Mouse (Mus musculus): Measurements from ENCODE around the gene Prune1. TPM values are rescaled to one million over a fixed set of nuclear protein-coding genes. Genes with fewer than 3 reads are reported as not detected.
A peak's percentile ranks its signal among the peaks of the same experiment; 100 is the strongest.

Prune1 gene
- polyA plus RNA-seq (2014; fragmentation: Nextera tagmentation; extraction: Ambion mirVana), result 63.8 and 66.0 TPM in 2 replicates

DNA sequence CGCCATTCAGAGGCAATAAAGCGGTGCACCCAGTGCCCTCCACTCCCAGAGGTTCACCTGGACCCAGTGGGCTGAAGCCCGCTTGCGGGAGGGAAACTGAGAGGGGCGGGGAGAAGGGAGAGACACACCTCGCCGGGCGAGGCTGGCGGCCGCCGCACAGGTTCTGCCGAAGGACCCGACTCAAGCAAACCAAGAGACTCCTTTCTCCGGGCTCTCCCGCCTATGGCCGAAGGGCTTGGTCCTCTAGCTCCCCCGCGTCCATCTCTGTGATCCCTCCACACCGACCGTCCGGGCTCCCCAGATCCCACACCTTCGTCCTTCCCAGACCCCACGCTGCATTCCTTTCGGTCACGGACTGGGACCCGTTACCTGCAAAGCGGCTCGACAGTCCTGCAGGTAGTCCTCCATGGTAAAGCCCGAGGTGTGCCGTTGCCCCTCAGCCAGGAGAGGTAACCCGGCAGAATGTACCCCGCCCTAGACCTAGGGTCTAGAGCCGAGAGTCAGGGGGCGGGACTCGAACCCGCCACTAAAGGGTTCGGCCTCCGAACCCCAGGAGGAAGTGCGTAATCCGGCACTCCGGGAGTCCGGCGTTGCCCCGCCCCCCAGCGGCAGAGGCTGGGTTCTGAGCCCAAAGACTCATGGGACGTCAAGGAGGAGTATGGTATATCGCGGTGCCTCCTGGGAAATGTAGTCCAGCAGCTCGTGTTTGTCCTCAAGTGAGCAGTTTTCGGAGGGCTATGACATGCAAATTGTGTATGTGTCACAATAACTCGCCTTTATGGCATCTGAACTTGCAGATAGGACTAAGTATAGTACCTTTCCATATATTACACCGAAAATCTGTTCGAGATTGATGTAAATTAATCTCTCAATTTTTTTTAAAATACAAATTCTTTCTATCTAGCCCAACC lies at the start of gene Prune1, which contains the start of gene Mindy1:
Prune1 (minus strand) TSS at position 861 of the 911 bp plus-strand sequence.
Mindy1 (plus strand) TSS at position 130 of the 911 bp plus-strand sequence.
- Histone ChIP-seq H3K4me3 (replicated peaks; ENCODE audit: low read length) (peak within 1 kb of the TSS; percentile 72), H3K9ac (peak within 1 kb of the TSS; percentile 87), H3K4me1 (replicated peaks; ENCODE audit: control insufficient read depth, insufficient read depth, low read length) (peaks cover 31% of the 10 kb centered on the region), H3K27me3 (ENCODE audit: control insufficient read depth, insufficient read depth, low read length) (no peaks in the 10 kb centered on the region), H3K27ac (peak within 1 kb of the TSS; percentile 88), H3K9me3 (ENCODE audit: control insufficient read depth, low read length) (no peaks in the 10 kb centered on the region), H3K4me2 (replicated peaks) (peak within 1 kb of the TSS; percentile 80), H3K36me3 (replicated peaks; ENCODE audit: control insufficient read depth, insufficient read depth) (no peaks in the 10 kb centered on the region)
- DNase-seq (ENCODE audit: low spot score) (peak; percentile 97), ATAC-seq (ENCODE audit: low FRiP score) (peak; percentile 91)
- under 1% methylated on average over 53 of the region's 53 CpGs for WGBS

DNA sequence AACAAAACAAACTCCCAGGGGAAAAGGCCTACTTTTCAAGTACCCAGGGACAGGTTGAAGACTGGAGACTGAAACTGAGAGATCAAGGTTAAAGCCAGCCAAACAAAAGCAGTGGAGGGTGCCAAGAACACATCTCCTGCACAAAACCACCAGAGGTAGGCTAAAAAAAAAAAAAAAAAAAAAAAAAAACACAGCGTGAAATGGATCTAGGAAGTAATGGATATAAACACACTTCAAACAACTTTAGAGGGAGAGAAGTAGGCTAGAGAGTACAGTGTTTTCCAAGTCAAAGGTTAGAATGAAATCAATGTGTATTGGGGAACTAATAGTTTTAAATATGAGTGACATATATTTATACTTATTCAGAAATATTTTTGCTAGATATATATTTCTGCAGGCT lies 49.7 kb upstream of the Prune1 start:
- Histone ChIP-seq H3K4me2 (replicated peaks) (no peak overlapping the region), H3K4me1 (replicated peaks; ENCODE audit: control insufficient read depth, insufficient read depth, low read length) (no peaks in the 10 kb centered on the region), H3K4me3 (replicated peaks; ENCODE audit: low read length) (no peak overlapping the region), H3K27me3 (ENCODE audit: control insufficient read depth, insufficient read depth, low read length) (no peaks in the 10 kb centered on the region), H3K9ac (no peak overlapping the region), H3K27ac (no peak overlapping the region), H3K36me3 (replicated peaks; ENCODE audit: control insufficient read depth, insufficient read depth) (peaks cover 97% of the 10 kb centered on the region), H3K9me3 (ENCODE audit: control insufficient read depth, low read length) (no peaks in the 10 kb centered on the region)
- DNase-seq (ENCODE audit: low spot score) (no peak), ATAC-seq (ENCODE audit: low FRiP score) (no peak)
- 89% methylated on average over 1 of the region's 1 CpGs for WGBS

DNA sequence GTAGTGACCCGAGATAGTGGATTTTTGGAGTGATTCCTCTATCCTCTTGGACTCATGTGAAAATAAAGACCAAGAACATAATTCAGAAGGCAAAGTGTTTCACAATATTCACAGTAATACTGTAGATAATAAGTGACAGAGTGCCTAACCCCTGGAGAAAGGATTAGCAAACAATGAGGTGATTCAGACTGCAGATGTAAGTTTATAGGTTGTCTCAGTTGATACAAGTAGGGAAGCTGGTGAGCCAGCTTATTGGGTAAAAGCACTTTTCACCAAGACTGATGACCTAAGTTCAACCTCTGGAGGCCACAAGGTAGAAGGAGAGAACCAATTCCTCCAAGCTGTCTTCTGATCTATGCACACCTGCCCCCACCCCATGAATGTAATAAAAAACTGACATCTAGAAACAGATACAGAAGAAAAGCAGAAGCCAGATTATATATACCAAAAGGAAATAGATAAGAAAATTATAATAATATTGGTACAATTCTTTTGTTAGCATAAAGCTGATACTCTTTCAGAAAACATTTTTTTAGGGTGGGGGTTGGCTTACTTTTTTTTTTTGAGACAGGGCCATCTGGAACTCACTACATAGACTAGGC lies 47.0 kb upstream of the Prune1 start:
- Histone ChIP-seq H3K27ac (no peak overlapping the region), H3K4me3 (replicated peaks; ENCODE audit: low read length) (no peak overlapping the region), H3K9me3 (ENCODE audit: control insufficient read depth, low read length) (no peaks in the 10 kb centered on the region), H3K9ac (no peak overlapping the region), H3K4me2 (replicated peaks) (no peak overlapping the region), H3K36me3 (replicated peaks; ENCODE audit: control insufficient read depth, insufficient read depth) (peaks cover 98% of the 10 kb centered on the region), H3K27me3 (ENCODE audit: control insufficient read depth, insufficient read depth, low read length) (no peaks in the 10 kb centered on the region), H3K4me1 (replicated peaks; ENCODE audit: control insufficient read depth, insufficient read depth, low read length) (no peaks in the 10 kb centered on the region)
- no peak for ATAC-seq (ENCODE audit: low FRiP score)
- WGBS, result 89% methylated on average over 1 of the region's 1 CpGs
- DNase-seq (ENCODE audit: low spot score), result no peak

DNA sequence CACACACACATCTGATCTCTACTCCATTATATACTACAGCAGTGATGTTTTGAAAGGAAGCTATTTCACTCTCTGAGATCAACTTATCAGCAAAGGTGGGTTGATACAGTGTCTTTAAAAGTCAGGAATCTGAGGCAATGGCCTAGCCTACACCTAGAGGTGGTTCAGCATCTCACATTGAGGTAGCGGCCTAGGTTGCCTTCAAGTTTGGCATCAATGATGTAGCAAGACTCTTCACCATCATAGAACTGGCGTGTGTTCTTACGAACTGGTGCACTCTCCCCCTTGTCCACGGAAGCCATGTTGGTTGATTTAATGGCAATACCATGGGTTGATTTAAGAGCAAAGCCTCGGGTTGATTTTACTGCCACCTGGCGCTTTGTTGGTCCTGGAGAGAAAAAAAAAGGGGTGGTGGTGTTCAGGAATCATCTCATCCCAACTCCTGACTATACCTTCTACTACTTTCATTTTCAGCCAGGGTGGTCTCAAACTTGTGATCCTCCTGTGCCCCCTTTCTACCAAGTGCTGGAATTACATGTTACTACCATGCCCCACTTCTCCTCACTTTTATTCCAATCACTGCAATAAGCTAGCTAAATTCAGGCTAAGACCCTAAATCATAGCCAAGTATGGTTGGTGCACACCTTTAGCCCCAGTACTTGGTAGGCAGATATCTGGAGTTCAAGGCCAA lies 42.7 kb upstream of the Prune1 start:
- Histone ChIP-seq H3K4me1 (replicated peaks; ENCODE audit: control insufficient read depth, insufficient read depth, low read length) (no peaks in the 10 kb centered on the region), H3K9ac (no peak overlapping the region), H3K4me3 (replicated peaks; ENCODE audit: low read length) (no peak overlapping the region), H3K27ac (no peak overlapping the region), H3K9me3 (ENCODE audit: control insufficient read depth, low read length) (no peaks in the 10 kb centered on the region), H3K27me3 (ENCODE audit: control insufficient read depth, insufficient read depth, low read length) (no peaks in the 10 kb centered on the region), H3K36me3 (replicated peaks; ENCODE audit: control insufficient read depth, insufficient read depth) (peaks cover 97% of the 10 kb centered on the region), H3K4me2 (replicated peaks) (no peak overlapping the region)
- ATAC-seq (ENCODE audit: low FRiP score), result no peak
- DNase-seq (ENCODE audit: low spot score), result peak; percentile 20
- WGBS, result 93% methylated on average over 6 of the region's 6 CpGs

DNA sequence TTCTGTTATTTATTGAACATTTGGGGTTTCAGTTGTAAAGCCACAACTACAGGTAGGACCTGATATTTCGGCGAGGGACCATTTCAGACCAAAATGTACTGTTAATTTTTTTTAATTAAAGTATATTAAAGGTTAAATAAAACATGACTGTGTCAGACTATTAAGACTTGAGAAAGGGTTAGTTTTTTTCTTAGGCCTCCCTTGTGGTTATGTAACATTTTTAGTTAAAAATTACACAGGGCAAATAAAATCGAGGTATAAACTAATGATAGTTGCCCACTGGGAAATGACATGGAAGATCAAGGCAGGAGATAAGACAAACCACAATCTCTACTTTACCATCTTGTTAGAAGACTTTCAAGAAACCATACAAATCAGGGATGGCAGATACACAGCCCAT lies 41.6 kb upstream of the Prune1 start:
- no peaks in the 10 kb centered on the region for H3K27me3 ChIP-seq (ENCODE audit: control insufficient read depth, insufficient read depth, low read length)
- H3K4me2 ChIP-seq (replicated peaks), result no peak overlapping the region
- H3K36me3 ChIP-seq (replicated peaks; ENCODE audit: control insufficient read depth, insufficient read depth), result peaks cover 85% of the 10 kb centered on the region
- no peak for ATAC-seq (ENCODE audit: low FRiP score)
- H3K27ac ChIP-seq, result no peak overlapping the region
- no peak overlapping the region for H3K9ac ChIP-seq
- H3K4me3 ChIP-seq (replicated peaks; ENCODE audit: low read length), result no peak overlapping the region
- H3K4me1 ChIP-seq (replicated peaks; ENCODE audit: control insufficient read depth, insufficient read depth, low read length), result no peaks in the 10 kb centered on the region
- H3K9me3 ChIP-seq (ENCODE audit: control insufficient read depth, low read length), result no peaks in the 10 kb centered on the region
- peak; percentile 21 for DNase-seq (ENCODE audit: low spot score)
- 93% methylated on average over 3 of the region's 3 CpGs for WGBS

DNA sequence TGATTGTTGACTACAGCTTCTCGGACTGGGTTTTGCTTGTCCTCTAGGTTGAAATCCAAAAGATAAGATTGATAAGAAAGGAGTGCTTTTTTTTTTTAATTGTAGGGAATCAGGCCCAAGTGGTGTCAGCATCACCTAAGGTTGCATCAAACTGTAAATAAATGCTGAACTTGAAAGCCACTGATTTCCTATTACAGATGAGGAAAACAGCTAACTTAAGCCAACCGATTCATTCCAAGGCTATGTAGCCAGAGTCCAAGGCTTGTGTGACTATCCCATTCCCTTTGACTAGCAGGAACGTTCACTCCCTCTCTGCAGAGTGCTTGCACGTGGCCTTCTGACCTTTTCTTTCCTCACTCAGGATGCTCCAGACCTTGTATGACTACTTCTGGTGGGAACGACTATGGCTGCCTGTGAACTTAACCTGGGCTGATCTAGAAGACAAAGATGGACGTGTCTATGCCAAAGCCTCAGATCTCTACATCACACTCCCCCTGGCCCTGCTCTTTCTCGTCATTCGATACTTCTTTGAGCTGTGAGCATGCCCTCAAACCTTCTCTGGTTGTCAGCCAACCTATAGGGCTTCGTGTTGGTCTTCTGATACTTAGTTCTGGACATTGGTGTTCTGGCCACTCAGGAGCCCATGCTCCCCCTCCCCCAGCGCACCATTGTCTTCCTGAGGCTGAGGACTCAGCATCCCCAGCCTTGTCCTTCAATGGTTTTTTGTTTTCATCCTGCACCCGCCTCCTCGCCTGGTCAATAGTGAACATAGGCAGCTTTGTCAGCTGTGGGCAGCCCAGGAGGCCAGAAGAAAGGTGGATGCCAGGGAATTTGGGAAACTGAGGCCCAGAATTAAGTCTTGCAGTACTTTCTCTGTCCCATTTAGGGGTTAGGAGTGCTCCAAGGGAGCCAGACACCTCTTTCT lies 38.1 kb upstream of the Prune1 start:
- no peak for ATAC-seq (ENCODE audit: low FRiP score)
- H3K4me1 ChIP-seq (replicated peaks; ENCODE audit: control insufficient read depth, insufficient read depth, low read length), result peaks cover 20% of the 10 kb centered on the region
- WGBS, result 67% methylated on average over 12 of the region's 12 CpGs
- H3K27ac ChIP-seq, result no peak overlapping the region
- H3K36me3 ChIP-seq (replicated peaks; ENCODE audit: control insufficient read depth, insufficient read depth), result peaks cover 51% of the 10 kb centered on the region
- no peaks in the 10 kb centered on the region for H3K27me3 ChIP-seq (ENCODE audit: control insufficient read depth, insufficient read depth, low read length)
- DNase-seq (ENCODE audit: low spot score), result peak; percentile 20
- no peaks in the 10 kb centered on the region for H3K9me3 ChIP-seq (ENCODE audit: control insufficient read depth, low read length)
- H3K4me2 ChIP-seq (replicated peaks), result no peak overlapping the region
- no peak overlapping the region for H3K9ac ChIP-seq
- no peak overlapping the region for H3K4me3 ChIP-seq (replicated peaks; ENCODE audit: low read length)

DNA sequence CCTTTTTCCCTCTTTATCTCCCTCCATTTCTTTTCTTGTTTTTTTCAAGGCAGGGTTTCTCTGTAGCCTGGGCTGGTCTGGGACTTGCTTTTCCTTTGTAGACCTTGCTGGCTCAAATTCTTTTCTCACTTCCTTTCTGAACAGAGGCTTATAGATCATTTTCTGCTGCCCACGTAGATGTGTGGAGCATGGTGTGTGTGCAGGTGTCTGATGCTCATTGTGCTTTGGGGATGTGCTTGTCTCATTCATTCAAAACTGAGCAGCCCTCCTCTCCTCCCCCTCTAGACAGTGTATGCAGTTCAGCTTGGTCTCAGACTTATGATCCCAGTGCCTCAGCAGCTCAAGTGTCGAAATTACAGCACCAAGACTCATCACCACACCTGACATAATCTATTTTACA lies 37.2 kb upstream of the Prune1 start:
- Histone ChIP-seq H3K4me1 (replicated peaks; ENCODE audit: control insufficient read depth, insufficient read depth, low read length) (peaks cover 24% of the 10 kb centered on the region), H3K9me3 (ENCODE audit: control insufficient read depth, low read length) (no peaks in the 10 kb centered on the region), H3K4me3 (replicated peaks; ENCODE audit: low read length) (no peak overlapping the region), H3K36me3 (replicated peaks; ENCODE audit: control insufficient read depth, insufficient read depth) (peaks cover 42% of the 10 kb centered on the region), H3K27me3 (ENCODE audit: control insufficient read depth, insufficient read depth, low read length) (no peaks in the 10 kb centered on the region), H3K9ac (peak overlapping the region; percentile 9; the same call in 1 of the 2 replicates), H3K27ac (no peak overlapping the region), H3K4me2 (replicated peaks) (no peak overlapping the region)
- no peak for ATAC-seq (ENCODE audit: low FRiP score)
- whole genome bisulfite sequencing, result 73% methylated on average over 2 of the region's 2 CpGs
- DNase-seq (ENCODE audit: low spot score), result no peak

DNA sequence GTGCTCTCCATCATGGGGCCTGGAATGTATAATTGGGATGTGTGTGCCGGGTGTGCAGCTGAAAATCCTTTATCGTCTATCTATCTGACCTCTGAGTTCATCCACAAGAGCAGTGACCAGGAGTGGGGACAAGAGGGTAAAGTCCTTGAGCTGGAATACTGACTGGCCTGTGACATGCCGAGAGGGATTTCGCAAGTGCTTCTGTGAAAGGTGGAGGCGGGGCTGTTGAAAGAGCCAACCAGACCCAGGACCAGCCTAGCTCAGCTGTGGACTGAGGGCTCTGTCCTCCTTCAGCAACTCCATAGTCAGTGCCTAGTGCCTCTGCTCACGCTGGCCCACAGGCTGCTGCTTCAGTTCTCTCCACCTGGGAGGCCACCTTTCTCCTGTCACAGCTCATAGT lies 36.7 kb upstream of the Prune1 start:
- Histone ChIP-seq H3K27ac (no peak overlapping the region), H3K4me1 (replicated peaks; ENCODE audit: control insufficient read depth, insufficient read depth, low read length) (peaks cover 24% of the 10 kb centered on the region), H3K4me2 (replicated peaks) (no peak overlapping the region), H3K9me3 (ENCODE audit: control insufficient read depth, low read length) (no peaks in the 10 kb centered on the region), H3K36me3 (replicated peaks; ENCODE audit: control insufficient read depth, insufficient read depth) (peaks cover 37% of the 10 kb centered on the region), H3K4me3 (replicated peaks; ENCODE audit: low read length) (no peak overlapping the region), H3K9ac (peak overlapping the region; percentile 9; the same call in 1 of the 2 replicates), H3K27me3 (ENCODE audit: control insufficient read depth, insufficient read depth, low read length) (no peaks in the 10 kb centered on the region)
- no peak for DNase-seq (ENCODE audit: low spot score)
- ATAC-seq (ENCODE audit: low FRiP score), result no peak
- WGBS, result 50% methylated on average over 6 of the region's 6 CpGs

Measured in hindbrain, embryonic 14.5 days (tissue).